Mouse (Mus musculus) activated CD4-positive, CD25-positive, alpha-beta regulatory T cell, adult 4 months (primary cell): ENCODE results near the gene Il20rb. TPM values are rescaled to one million over a fixed set of nuclear protein-coding genes. Genes with fewer than 3 reads are reported as not detected.

Experiments used
- ATAC-seq: one replicate; pipeline ENCODE4 v1.8.0; 2017
- polyA plus RNA-seq, 2 experiments: library from polyadenylated mRNA; unstranded; fragments of 100-300 nt; shearing (Covaris generic); gene quantifications; one replicate each; pipeline ENCODE4 v1.2.1; 2017

The Il20rb gene
- polyA plus RNA-seq, 2 experiments from 2014 or later, result 1.6 to 2.1 TPM

DNA sequence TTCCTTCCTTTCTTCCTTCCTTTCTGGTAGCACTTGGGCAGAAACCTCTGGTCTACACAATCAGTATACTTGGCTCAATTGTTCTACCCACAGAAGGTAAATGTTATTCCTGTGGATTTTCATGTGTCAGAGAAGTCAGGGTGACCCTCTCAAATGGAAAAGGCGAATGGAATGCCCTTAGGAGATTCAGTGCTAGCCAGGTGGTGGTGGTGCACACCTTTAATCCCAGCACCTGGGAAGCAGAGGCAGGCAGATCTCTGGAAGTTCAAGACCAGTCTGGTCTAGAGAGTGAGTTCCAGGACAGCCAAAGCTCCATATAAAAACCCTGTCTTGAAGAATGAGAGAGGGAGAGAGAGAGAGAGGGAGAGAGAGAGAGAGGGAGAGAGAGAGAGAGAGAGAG, 16.4 kb downstream of the Il20rb start:
- ATAC-seq, result no peak

GRCm38 (mm10) chr9:100469681-100470080, 16.9 kb downstream of the Il20rb start:
- no peak for ATAC-seq

GRCm38 (mm10) chr9:100468151-100468550, 18.4 kb downstream of the Il20rb start:
- ATAC-seq, result no peak

GRCm38 (mm10) chr9:100467653-100468052, 18.9 kb downstream of the Il20rb start:
- ATAC-seq, result no peak

DNA sequence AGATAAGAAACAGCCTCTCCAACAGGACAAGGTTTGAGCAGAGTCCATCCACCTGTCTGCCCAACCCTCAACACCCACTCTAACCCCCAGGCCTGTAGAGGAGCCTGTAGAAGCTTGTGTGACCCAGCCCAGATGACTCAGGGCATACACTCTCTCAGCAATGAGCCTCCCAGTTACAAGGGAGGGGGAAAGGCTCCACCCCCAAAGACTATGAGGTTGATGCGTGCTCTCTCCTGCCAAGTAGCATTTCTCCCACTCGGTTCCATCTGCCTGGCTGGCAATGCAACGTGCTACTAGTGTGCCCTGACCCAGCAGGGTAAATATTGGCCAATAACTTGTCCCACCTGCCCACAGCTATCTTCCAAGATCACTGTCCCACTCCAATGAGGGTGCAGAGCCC, 19.8 kb downstream of the Il20rb start:
- ATAC-seq, result no peak

DNA sequence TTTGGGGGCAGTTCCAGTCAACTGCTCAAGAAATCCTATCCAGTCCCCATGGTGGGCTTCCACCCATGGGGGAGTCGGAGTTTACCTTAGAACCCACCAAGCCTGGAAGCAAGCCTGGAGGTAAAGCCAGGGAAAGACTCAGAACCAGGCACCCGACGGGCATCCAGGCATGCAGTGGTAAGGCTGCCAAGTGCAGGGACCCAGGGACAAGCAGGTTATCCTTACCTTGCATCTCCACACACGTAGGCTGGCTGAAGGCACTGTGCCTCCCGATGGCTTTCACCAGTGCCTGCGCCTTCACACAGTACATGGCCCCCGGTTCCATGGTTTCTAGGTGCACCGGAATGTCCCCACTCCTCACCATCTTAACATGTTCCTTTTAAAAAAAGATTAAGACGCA, 20.6 kb downstream of the Il20rb start:
- no peak for ATAC-seq

GRCm38 (mm10) chr9:100465380-100465779, 21.2 kb downstream of the Il20rb start:
- no peak for ATAC-seq

- no peak for ATAC-seq
Measured at GRCm38 (mm10) chr9:100463771-100464170, 22.8 kb downstream of the Il20rb start.

DNA sequence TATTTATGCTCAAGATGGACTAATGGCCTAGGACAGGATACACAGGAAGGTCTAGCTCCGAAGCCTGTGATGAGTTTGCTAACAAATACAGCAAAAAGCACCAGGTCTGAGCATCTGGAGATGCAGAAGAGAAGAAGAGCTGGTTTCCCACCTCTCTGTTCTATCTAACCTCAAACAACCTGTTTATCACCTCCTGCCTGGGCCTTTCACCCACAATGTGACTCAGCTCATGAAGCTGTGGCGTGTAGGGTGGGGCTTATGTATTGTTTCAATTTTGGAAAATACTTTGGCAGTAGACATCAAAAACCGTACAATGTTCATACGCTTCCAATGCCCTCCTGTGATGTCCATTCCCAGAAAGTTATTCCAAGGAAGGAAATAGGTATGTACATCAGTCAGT, 24.5 kb downstream of the Il20rb start:
- ATAC-seq, result peak; percentile 61

DNA sequence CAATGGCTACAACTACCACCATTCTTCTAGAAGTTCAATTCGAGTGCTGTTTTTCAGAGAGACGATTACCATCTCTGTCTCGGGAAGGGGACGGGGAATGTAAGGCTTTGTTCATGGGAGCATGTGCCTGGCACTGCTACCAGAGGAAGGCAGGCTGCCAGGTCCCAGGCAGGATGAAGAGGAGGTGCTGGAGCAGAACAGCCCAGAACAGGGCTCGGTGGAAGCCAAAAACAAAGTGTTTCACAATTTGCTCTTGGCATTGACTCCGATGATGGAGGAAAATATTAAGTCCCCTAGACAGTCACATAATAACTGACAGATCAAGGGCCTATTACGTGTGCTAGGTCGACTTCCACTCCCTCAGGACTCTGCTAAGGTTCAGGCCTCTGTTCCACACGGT, 24.9 kb downstream of the Il20rb start:
- no peak for ATAC-seq

- peak; percentile 75 for ATAC-seq
Measured at GRCm38 (mm10) chr9:100460203-100460602, 26.4 kb downstream of the Il20rb start.

DNA sequence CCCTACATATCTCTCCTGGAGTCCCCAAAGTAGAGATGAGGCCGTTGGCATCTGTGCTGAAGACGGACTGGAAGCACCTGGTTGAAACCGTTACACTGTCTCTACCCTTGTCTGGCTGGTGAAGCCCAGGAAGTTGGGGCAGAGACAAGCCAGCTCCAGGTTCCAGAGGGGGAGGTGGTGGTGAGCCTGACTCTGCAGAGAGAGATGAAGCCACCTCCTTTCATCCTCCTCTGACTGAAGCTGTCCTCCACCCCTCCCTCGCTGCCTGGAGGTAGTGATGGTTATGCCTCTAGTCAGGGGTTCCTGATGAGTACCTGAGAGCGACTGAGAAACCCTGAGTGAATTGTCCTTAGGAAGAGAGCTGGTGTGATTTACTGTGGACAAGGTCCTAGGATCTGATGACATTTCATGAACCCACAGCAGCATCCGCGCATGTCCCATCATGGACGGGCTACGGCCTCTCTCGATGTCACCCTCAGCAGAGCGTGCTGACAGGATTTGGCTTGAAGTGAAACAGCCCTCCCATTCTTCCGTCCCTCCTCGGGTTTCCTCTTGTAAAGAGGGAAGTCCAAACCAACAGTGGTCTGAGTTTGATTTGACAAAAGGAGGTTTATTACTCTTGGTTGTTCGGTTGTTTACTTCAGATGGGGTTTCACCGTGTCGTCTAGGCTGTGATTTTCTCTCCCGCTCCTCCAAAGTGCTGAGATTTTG, 28.5 kb downstream of the Il20rb start:
- ATAC-seq, result no peak

- no peak for ATAC-seq
Measured at GRCm38 (mm10) chr9:100454664-100454993, 32.0 kb downstream of the Il20rb start.

- ATAC-seq, result peak; percentile 60
Measured at GRCm38 (mm10) chr9:100453944-100454663, 32.5 kb downstream of the Il20rb start.

DNA sequence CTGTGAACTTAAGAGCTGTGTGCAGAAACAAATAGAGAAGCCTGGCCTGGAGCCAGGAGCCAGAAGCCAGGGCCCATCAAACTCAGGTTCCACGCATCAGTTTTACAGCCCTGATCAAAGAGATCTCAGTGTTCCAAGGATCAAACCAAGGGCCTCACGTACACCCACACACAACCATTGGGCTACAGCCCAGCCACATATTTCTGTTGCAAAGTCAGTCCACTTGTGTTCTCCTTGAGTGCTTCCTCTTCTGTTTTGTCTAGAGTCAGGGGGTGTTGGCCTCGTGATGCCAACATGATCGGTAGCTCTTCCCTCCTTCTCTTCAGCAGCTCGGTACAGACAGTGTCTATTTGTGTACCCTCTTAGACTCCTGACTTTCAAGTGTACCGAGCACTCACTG, 34.2 kb downstream of the Il20rb start:
- no peak for ATAC-seq

DNA sequence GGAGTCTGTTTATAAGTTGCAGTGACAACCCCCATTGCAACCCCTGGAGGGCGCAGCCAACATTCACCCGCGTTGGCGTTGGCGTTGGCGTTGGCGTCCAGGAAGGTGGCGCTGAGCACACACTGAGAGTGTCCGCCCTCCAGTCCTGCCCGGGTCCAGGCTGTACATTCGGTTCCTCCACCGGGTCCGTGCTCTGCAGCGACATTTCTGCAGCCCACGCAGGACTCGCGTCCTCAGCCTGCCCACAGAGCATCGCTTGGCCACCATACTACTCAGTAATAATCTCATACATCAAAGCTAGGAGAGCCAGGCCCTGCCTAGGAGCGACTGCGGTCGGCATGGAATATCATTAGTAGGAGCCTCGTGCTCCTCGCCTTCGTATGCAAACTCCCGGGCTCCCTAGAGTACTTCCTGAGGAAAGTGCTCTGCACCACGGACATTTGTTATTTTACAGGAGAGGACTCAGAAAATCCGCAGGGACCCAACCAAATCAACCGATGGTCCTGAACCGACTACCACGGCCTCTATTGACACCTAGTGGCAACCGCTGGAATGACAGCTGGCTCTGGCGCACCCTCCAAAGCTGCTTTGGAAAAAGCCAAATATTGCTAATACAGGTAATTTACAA, 40.4 kb downstream of the Il20rb start:
- peak; percentile 81 for ATAC-seq

DNA sequence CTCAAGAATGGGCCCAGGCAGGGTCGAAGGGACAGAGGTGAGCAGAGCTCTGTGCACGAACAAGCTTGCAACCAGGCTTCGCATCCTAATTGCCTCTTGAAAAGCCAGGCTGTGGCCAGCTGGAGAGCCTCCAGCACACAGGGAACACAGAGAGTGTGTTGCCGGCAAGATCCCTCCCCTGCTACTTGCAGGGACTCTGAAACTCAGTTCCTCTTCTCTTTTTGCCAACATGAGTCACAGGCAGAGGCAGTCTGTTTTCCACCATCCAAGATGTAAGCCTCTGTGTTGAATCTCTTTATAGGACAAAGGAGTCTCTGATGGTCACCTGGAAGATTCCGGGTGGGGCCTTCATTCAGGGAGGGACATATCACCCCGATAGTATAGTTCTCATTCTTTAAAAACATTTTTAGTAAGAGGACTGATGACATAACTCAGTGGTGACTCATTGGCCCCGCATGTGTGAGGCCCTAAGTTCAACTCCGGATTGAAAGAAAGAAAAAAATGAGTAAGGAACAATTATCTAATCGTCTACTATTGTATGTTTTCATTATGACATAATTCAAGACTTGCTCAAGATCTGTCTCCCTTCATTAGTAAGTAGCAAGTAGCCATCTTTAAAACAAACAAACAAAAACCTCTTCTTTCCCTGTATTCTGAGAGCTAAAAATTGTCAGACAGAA, 46.3 kb downstream of the Il20rb start:
- no peak for ATAC-seq

GRCm38 (mm10) chr9:100439481-100439880, 47.1 kb downstream of the Il20rb start:
- no peak for ATAC-seq

GRCm38 (mm10) chr9:100438994-100439393, 47.6 kb downstream of the Il20rb start:
- ATAC-seq, result no peak

DNA sequence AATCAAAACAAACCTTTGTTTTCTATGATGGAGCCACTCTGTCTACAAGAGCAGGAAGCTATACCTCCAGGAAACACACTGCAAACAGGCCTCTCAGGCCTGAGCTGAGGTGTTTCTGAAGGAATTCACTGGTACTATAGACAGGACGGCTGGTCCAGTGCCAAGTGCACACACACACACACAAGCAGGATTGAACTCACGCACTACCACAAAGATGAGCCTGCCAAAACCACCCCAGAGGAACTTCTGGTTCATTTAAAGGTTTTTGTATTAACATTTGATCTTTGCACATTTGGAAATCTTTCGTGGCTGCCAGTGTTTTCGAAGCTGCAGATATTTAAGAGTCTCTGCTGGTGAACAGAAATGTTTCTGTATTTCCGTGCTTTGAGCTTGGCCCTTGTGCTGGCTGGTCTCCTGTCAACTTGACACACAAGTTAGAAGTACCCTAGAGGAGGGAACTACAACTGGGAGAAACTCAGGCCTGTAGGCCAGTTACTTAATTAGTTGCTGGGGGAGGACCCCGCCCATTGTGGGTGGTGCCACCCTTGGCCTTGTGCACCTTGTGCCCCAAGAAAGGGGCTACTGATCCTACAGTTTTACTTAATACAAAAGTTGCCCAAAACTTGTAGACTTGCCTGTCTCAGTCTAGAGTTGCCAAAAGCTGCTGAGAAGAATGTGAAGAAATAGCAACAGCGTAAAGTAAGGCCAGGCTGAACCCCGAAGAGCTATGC, 49.6 kb downstream of the Il20rb start:
- no peak for ATAC-seq

GRCm38 (mm10) chr9:100431355-100431754, 55.2 kb downstream of the Il20rb start:
- no peak for ATAC-seq

DNA sequence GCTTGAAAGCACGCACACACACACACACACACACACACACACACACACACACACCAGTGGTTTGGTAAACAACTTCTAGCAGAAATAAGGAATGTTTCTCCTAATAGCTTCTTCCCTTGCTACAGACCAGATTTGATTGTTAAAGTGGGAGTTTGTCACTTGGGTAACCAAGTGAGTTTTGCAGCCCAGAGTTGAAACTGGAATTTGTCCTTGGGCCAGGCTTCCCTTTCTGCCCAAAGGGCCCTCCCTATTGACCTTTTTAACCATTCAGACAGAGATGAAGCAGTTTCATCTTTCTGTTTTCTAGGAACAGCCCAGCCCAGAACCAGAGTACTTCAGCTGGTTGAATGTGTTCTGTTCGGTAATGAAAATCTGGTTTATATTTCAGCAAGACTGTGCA, 55.7 kb downstream of the Il20rb start:
- no peak for ATAC-seq

- ATAC-seq, result no peak
Measured at GRCm38 (mm10) chr9:100419644-100420043, 66.9 kb downstream of the Il20rb start.
